Mouse (Mus musculus): ENCODE results near the gene Spi1. TPM values are rescaled to one million over a fixed set of nuclear protein-coding genes. Genes with fewer than 3 reads are reported as not detected.
"Not testable (repeated sequence)": the region's sequence is repeated elsewhere in the genome, so short reads cannot be mapped to it uniquely, and the experiment has no call there.

Gene Spi1
- polyA plus RNA-seq, 1 experiment from 2014 or later, result 2.4 TPM

DNA sequence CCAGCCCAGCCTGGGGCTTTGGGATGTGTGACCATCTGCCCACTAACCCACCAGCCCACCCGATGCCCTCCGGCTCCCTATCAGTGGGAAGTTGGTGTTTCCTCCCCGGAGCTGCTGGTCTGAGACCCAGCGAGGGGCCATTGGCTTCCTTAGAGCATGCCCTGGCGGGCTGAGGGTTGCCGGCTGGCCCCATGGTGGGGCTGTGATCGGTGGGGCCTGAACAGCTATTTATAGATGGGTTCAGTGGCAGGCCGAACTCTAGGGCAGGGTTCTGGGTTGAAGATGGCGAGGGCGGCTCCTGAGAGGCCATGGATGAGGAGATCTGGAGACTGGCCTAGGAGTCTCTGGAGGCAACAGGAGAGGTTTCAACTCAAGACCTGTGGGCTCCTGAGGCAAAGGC, 14.8 kb downstream of the Spi1 start:
- DNase-seq (no peak), ATAC-seq (ENCODE audit: low FRiP score, low TSS enrichment) (no peak)
- H3K4me1 ChIP-seq (ENCODE audit: control insufficient read depth, insufficient read depth, low read length), result no peaks in the 10 kb centered on the region
- 79% methylated on average over 10 of the region's 10 CpGs for WGBS
- H3K9me3 ChIP-seq (ENCODE audit: control insufficient read depth, low read length), result no peaks in the 10 kb centered on the region
- no peaks in the 10 kb centered on the region for H3K36me3 ChIP-seq (ENCODE audit: control insufficient read depth, insufficient read depth, low read length)
- no peak overlapping the region for H3K4me2 ChIP-seq (ENCODE audit: low read length)
- no peak overlapping the region for H3K27ac ChIP-seq (replicated peaks; ENCODE audit: low read depth, low read length)
- no peak overlapping the region for H3K9ac ChIP-seq (replicated peaks; ENCODE audit: low read length)
- H3K27me3 ChIP-seq (ENCODE audit: control insufficient read depth, insufficient read depth, low read length), result no peaks in the 10 kb centered on the region
- no peak overlapping the region for H3K4me3 ChIP-seq (replicated peaks; ENCODE audit: low read depth, low read length)

DNA sequence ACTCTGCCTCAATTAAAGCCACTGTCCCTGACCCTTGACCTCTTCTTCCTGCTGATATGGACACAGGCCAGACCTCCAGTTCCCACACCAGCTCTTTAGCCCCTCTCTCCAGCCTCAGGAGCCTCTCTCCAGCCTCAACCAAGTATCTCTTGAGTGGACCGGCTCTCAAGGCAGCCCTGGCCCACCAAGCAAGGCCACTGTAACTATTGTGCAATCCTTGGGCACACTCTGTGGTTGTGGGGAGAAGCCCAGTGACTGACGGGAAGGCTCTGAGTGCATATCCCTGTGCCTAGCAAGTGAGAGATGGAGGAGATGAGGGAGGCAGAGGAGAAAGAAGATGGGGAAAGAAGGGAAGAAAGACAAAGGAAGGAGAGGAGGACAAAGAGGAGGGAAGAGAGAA, 16.0 kb downstream of the Spi1 start:
- DNase-seq (no peak), ATAC-seq (ENCODE audit: low FRiP score, low TSS enrichment) (no peak)
- Histone ChIP-seq H3K4me2 (ENCODE audit: low read length) (no peak overlapping the region), H3K36me3 (ENCODE audit: control insufficient read depth, insufficient read depth, low read length) (no peaks in the 10 kb centered on the region), H3K4me3 (replicated peaks; ENCODE audit: low read depth, low read length) (no peak overlapping the region), H3K27me3 (ENCODE audit: control insufficient read depth, insufficient read depth, low read length) (no peaks in the 10 kb centered on the region), H3K9me3 (ENCODE audit: control insufficient read depth, low read length) (no peaks in the 10 kb centered on the region), H3K9ac (replicated peaks; ENCODE audit: low read length) (no peak overlapping the region), H3K27ac (replicated peaks; ENCODE audit: low read depth, low read length) (no peak overlapping the region), H3K4me1 (ENCODE audit: control insufficient read depth, insufficient read depth, low read length) (no peaks in the 10 kb centered on the region)
- 89% methylated on average over 2 of the region's 2 CpGs for WGBS

DNA sequence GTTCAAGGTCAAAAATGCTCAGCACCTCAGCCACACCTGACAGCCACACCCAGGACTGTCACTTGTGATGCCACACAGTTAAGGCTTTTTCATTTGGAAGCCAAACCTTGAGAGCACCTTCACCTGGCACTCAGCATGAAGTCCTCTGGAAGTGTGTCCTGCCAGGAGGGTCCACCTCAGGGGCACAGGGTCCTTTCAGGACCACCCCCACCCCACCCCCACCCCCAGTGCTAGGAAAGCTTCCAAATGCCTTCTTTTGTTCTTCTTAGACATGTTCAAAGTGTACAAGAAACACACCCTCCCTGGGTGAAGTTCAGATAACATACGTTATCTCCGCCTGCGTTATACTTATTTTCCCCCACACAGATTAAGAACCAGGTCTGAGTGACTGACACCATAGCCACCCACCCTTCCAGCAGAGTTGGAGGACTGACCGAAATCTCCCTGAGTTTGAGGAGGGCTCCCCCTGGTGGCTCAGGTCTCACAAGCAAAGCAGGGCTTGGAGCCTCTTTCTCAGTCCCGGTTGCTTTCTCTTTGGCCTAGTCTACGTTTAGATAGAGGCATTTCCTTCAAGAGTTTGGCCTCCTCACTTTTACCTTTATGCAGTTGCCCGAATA, 19.0 kb downstream of the Spi1 start:
- DNase-seq (peak; percentile 96), ATAC-seq (ENCODE audit: low FRiP score, low TSS enrichment) (peak; percentile 81; the same call in 1 of the 2 replicates)
- no peaks in the 10 kb centered on the region for H3K36me3 ChIP-seq (ENCODE audit: control insufficient read depth, insufficient read depth, low read length)
- no peaks in the 10 kb centered on the region for H3K9me3 ChIP-seq (ENCODE audit: control insufficient read depth, low read length)
- H3K27me3 ChIP-seq (ENCODE audit: control insufficient read depth, insufficient read depth, low read length), result no peaks in the 10 kb centered on the region
- H3K4me3 ChIP-seq (replicated peaks; ENCODE audit: low read depth, low read length), result no peak overlapping the region
- 12% methylated on average over 7 of the region's 7 CpGs for WGBS
- no peak overlapping the region; the same call in 1 of the 2 replicates for H3K4me2 ChIP-seq (ENCODE audit: low read length)
- H3K9ac ChIP-seq (replicated peaks; ENCODE audit: low read length), result no peak overlapping the region
- H3K4me1 ChIP-seq (ENCODE audit: control insufficient read depth, insufficient read depth, low read length), result no peaks in the 10 kb centered on the region
- H3K27ac ChIP-seq (replicated peaks; ENCODE audit: low read depth, low read length), result no peak overlapping the region

DNA sequence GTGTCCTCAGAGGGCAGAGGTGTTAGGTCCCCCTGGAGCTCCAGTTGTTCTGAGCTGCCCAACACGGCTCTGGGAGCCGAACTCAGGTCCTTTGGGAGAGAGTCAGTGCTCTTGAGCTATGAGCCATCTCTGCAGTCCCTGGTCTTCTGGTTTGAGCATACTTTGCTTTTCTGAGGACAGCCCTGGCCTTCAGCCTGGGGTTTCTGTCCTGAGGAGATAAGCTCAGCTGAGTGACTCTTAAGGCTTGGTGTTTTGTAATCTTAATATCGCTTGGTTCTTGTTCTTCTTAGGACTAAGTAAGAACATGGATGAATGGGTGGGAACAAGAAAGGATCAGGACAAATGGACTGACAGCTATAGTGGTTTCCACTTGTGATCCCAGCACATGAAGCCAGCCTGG, 26.0 kb downstream of the Spi1 start:
- ATAC-seq (ENCODE audit: low FRiP score, low TSS enrichment), result no peak
- Histone ChIP-seq H3K27ac (replicated peaks; ENCODE audit: low read depth, low read length) (no peak overlapping the region), H3K4me2 (ENCODE audit: low read length) (no peak overlapping the region), H3K36me3 (ENCODE audit: control insufficient read depth, insufficient read depth, low read length) (no peaks in the 10 kb centered on the region), H3K4me1 (ENCODE audit: control insufficient read depth, insufficient read depth, low read length) (no peaks in the 10 kb centered on the region), H3K27me3 (ENCODE audit: control insufficient read depth, insufficient read depth, low read length) (no peaks in the 10 kb centered on the region), H3K9me3 (ENCODE audit: control insufficient read depth, low read length) (no peaks in the 10 kb centered on the region), H3K9ac (replicated peaks; ENCODE audit: low read length) (no peak overlapping the region), H3K4me3 (replicated peaks; ENCODE audit: low read depth, low read length) (no peak overlapping the region)
- WGBS, result 89% methylated on average over 3 of the region's 3 CpGs
- no peak for DNase-seq

DNA sequence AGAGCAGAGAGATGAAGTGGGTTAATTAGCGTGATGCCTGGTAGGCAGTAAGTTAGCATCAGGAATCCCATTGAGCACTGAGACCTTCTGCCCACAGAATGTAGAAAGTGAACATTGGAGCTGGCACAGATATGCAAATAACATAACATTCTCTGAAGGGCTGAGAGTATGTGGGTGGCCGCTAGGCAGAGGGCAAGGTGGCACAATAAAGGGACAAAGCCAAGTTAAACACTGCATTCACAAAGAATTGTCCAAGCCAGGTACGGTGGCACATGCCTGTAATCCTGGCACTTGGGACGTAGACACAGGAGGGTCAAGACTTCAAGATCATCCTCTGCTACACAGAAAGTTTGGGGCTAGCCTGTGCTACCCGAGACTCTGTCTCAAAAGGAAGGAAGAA, 27.1 kb downstream of the Spi1 start:
- Histone ChIP-seq H3K27ac (replicated peaks; ENCODE audit: low read depth, low read length) (no peak overlapping the region), H3K9ac (replicated peaks; ENCODE audit: low read length) (no peak overlapping the region), H3K36me3 (ENCODE audit: control insufficient read depth, insufficient read depth, low read length) (no peaks in the 10 kb centered on the region), H3K4me1 (ENCODE audit: control insufficient read depth, insufficient read depth, low read length) (no peaks in the 10 kb centered on the region), H3K27me3 (ENCODE audit: control insufficient read depth, insufficient read depth, low read length) (no peaks in the 10 kb centered on the region), H3K4me2 (ENCODE audit: low read length) (no peak overlapping the region), H3K9me3 (ENCODE audit: control insufficient read depth, low read length) (no peaks in the 10 kb centered on the region), H3K4me3 (replicated peaks; ENCODE audit: low read depth, low read length) (no peak overlapping the region)
- ATAC-seq (ENCODE audit: low FRiP score, low TSS enrichment) (no peak), DNase-seq (no peak)
- whole genome bisulfite sequencing, result 85% methylated on average over 5 of the region's 5 CpGs

DNA sequence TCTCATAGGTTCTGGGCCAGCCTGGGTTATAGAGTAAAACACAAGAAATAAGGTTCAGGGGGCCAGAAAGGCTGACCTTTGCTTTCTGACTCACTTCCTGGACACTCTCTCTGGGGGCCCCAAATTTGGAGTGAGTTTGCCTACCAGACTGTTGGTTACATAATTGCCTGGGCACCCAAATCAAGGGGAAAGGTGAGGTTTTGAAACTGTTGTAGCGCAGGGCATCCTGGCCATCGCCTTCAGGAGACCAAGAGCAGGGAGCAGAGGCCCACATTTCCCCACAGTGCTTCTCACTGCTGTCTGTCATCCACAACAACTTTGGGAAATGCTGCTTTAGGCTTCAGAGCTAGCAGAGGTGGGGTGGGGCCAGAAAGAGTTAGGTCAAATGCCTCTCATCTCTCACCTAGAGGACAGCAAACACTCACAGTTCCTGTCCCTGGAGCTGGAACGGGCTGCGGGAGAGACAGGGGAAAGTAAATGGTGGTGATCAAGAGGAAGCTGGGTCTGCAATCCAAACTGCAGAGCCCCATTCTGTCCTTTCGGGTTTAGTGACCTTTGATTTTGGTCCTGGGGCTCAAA, 27.7 kb downstream of the Spi1 start:
- Histone ChIP-seq H3K4me1 (ENCODE audit: control insufficient read depth, insufficient read depth, low read length) (no peaks in the 10 kb centered on the region), H3K4me3 (replicated peaks; ENCODE audit: low read depth, low read length) (no peak overlapping the region), H3K9me3 (ENCODE audit: control insufficient read depth, low read length) (no peaks in the 10 kb centered on the region), H3K9ac (replicated peaks; ENCODE audit: low read length) (no peak overlapping the region), H3K27ac (replicated peaks; ENCODE audit: low read depth, low read length) (no peak overlapping the region), H3K27me3 (ENCODE audit: control insufficient read depth, insufficient read depth, low read length) (no peaks in the 10 kb centered on the region), H3K4me2 (ENCODE audit: low read length) (no peak overlapping the region), H3K36me3 (ENCODE audit: control insufficient read depth, insufficient read depth, low read length) (no peaks in the 10 kb centered on the region)
- ATAC-seq (ENCODE audit: low FRiP score, low TSS enrichment) (no peak), DNase-seq (no peak)
- WGBS, result 88% methylated on average over 5 of the region's 5 CpGs

DNA sequence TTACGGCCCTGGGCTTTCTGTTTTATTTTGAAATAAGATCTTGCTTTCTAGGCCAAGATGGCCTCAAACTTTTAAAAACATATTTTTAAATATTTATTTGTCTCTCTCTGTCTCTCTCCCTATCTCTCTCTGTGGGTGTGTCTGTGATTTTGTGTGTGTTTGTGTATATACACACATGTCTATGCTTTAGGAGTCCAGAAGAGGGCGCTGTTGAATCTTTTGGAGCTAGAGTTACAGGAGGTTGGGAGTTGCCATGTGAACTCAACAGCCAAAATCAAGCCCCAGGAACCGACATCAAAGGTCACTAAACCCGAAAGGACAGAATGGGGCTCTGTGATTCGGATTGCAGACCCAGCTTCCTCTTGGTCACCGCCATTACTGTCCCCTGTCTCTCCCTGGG, 28.2 kb downstream of the Spi1 start:
- ATAC-seq (ENCODE audit: low FRiP score, low TSS enrichment) (no peak), DNase-seq (no peak)
- H3K27ac ChIP-seq (replicated peaks; ENCODE audit: low read depth, low read length), result no peak overlapping the region
- no peaks in the 10 kb centered on the region for H3K27me3 ChIP-seq (ENCODE audit: control insufficient read depth, insufficient read depth, low read length)
- no peaks in the 10 kb centered on the region for H3K36me3 ChIP-seq (ENCODE audit: control insufficient read depth, insufficient read depth, low read length)
- H3K9ac ChIP-seq (replicated peaks; ENCODE audit: low read length), result no peak overlapping the region
- WGBS, result 81% methylated on average over 6 of the region's 6 CpGs
- no peaks in the 10 kb centered on the region for H3K9me3 ChIP-seq (ENCODE audit: control insufficient read depth, low read length)
- no peak overlapping the region for H3K4me3 ChIP-seq (replicated peaks; ENCODE audit: low read depth, low read length)
- H3K4me2 ChIP-seq (ENCODE audit: low read length), result no peak overlapping the region
- H3K4me1 ChIP-seq (ENCODE audit: control insufficient read depth, insufficient read depth, low read length), result no peaks in the 10 kb centered on the region

DNA sequence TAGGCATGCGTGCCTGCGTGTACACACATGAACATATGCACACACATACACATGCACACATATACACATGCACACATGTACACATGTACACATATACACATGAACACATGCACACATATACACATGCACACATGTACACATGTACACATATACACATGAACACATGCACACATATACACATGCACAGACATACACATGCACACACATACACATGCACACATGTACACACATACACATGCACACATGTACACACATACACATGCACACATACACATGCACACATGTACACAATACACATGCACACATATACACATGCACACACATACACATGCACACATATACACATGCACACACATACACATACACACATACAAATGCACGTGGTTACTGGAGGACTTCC, 29.6 kb downstream of the Spi1 start:
- H3K36me3 ChIP-seq (ENCODE audit: control insufficient read depth, insufficient read depth, low read length); H3K4me3 ChIP-seq (replicated peaks; ENCODE audit: low read depth, low read length); H3K4me1 ChIP-seq (ENCODE audit: control insufficient read depth, insufficient read depth, low read length); DNase-seq; ATAC-seq (ENCODE audit: low FRiP score, low TSS enrichment); H3K4me2 ChIP-seq (ENCODE audit: low read length); H3K9ac ChIP-seq (replicated peaks; ENCODE audit: low read length); H3K27ac ChIP-seq (replicated peaks; ENCODE audit: low read depth, low read length); H3K27me3 ChIP-seq (ENCODE audit: control insufficient read depth, insufficient read depth, low read length); H3K9me3 ChIP-seq (ENCODE audit: control insufficient read depth, low read length): not testable (repeated sequence)
- 90% methylated on average over 3 of the region's 3 CpGs for WGBS

DNA sequence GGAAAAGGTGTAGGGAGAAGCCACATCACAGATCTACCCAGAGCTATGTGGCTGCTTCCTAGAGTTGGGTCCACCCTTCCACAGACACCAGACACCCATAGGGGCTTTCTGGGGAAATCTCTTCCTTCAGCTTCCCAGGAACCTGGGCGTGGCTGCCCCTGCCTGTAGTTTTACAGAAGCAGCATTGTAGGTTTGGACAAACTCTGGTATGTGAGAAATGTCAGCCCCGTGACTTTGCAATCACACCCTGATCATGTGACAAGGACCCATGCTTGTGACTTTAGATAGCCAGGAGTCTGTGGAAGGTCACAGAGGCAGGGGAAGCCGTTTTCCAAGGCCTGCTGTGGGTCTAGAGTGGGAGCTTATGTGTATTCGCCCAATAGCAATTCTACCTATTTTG, 30.3 kb downstream of the Spi1 start:
- Histone ChIP-seq H3K4me1 (ENCODE audit: control insufficient read depth, insufficient read depth, low read length) (no peaks in the 10 kb centered on the region), H3K27me3 (ENCODE audit: control insufficient read depth, insufficient read depth, low read length) (no peaks in the 10 kb centered on the region), H3K4me3 (replicated peaks; ENCODE audit: low read depth, low read length) (no peak overlapping the region), H3K9me3 (ENCODE audit: control insufficient read depth, low read length) (no peaks in the 10 kb centered on the region), H3K9ac (replicated peaks; ENCODE audit: low read length) (no peak overlapping the region), H3K4me2 (ENCODE audit: low read length) (no peak overlapping the region), H3K27ac (replicated peaks; ENCODE audit: low read depth, low read length) (no peak overlapping the region), H3K36me3 (ENCODE audit: control insufficient read depth, insufficient read depth, low read length) (no peaks in the 10 kb centered on the region)
- DNase-seq, result no peak
- WGBS, result 70% methylated on average over 4 of the region's 4 CpGs
- no peak for ATAC-seq (ENCODE audit: low FRiP score, low TSS enrichment)

All from midbrain, embryonic 14.5 days (tissue).